Mouse (Mus musculus) G1E (cell line): ENCODE data around the gene Phex.

Experiments used
- CTCF ChIP-seq: IDR thresholded peaks from 2 replicates; pipeline ENCODE4 v1.5.1; 2012; ENCODE audit warnings: low read depth, low read length, inconsistent platforms, mixed read lengths
- GATA1 ChIP-seq: IDR thresholded peaks from 2 replicates; pipeline ENCODE4 v1.6.1; 2012; ENCODE audit warnings: borderline replicate concordance, low read length, inconsistent platforms, mixed read lengths
- POLR2AphosphoS5 ChIP-seq: IDR thresholded peaks from 2 replicates; pipeline ENCODE4 v1.6.1; 2012; ENCODE audit warnings: low read depth, low read length, inconsistent platforms; ENCODE audit not compliant: insufficient replicate concordance
- TAL1 ChIP-seq: conservative IDR thresholded peaks from 2 replicates; pipeline ENCODE4 v1.6.1; 2012; ENCODE audit warnings: low read depth, low read length, inconsistent platforms, mixed read lengths

DNA sequence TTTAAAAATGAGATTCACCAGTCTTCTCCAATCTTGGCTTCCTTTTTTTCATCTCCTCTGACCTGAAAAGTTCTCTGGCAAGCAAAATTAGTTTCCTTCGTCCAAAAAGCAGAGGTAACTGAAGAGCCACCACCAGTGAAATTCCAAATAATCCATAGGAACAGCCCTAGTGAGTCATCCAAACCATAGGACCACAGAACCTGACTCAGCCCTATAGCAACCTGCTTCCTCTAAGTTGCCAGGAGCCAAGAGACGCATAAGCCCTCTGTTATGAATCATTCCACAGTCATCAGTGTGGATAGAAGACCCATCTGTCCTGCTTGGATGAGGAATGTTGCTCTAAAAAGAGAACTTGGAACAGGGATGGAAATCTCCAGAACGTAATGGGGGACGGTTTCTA is 230.9 kb downstream of the Phex start:
- TF ChIP-seq TAL1 (no peak), CTCF (no peak), POLR2AphosphoS5 (no peak), GATA1 (no peak)
